Mouse (Mus musculus) frontal cortex, postnatal 36 days (tissue): ENCODE results near the gene Mocs3.

Source experiments
- DNase-seq, 2 experiments: peaks; one replicate each; pipeline ENCODE4 v3.0.0; 2022; ENCODE audit warnings: low spot score in 2 of 2

The Mocs3 gene

GRCm38 (mm10) chr2:168242841-168243240, 12.4 kb downstream of the Mocs3 start:
- no peak for DNase-seq

- DNase-seq, result no peak
These were observed 12.9 kb downstream of the Mocs3 start for GRCm38 (mm10) chr2:168243278-168243677.

- no peak for DNase-seq
These were observed 15.1 kb downstream of the Mocs3 start for GRCm38 (mm10) chr2:168245571-168245970.

GRCm38 (mm10) chr2:168248167-168248855, 17.9 kb downstream of the Mocs3 start:
- no peak for DNase-seq

DNA sequence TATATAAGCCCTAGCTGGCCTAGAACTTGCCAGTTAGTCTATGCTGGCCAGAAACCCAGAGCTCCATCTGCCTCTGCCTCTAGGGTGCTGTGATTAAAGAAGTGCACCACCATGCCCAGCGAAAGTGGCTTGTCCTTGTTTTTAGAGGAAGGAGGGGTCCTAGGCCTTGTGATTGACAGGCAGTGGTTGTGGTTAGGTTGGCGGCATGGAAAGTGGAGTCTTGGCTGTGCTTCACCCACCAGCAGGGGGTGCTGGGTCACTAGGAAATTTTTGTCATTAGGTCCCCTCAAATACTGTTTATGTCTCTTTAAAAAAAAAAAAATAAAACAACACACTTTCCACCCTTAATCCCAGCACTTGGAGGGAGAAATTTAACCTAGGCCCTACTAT, 18.4 kb downstream of the Mocs3 start:
- no peak for DNase-seq

DNA sequence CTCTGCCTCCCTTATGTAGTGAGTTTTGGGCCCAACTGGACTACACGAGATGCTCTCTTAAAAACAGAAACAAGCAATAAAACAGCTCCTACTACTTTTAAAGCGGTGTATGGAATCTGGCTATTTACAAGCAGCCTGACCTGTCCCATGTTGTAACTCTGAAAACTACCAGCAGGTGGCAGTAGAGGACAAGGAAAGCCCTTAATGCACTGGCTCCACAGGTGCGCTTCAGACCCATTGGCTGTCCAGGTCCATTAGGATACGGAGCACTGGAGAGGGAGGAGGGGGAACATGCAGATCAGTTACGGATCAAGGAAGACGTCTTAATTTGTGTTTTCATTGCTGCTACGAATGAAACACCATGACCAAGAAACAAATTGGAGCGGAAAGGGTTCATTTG, 19.8 kb downstream of the Mocs3 start:
- peak; percentile 87 to 94 for DNase-seq

DNA sequence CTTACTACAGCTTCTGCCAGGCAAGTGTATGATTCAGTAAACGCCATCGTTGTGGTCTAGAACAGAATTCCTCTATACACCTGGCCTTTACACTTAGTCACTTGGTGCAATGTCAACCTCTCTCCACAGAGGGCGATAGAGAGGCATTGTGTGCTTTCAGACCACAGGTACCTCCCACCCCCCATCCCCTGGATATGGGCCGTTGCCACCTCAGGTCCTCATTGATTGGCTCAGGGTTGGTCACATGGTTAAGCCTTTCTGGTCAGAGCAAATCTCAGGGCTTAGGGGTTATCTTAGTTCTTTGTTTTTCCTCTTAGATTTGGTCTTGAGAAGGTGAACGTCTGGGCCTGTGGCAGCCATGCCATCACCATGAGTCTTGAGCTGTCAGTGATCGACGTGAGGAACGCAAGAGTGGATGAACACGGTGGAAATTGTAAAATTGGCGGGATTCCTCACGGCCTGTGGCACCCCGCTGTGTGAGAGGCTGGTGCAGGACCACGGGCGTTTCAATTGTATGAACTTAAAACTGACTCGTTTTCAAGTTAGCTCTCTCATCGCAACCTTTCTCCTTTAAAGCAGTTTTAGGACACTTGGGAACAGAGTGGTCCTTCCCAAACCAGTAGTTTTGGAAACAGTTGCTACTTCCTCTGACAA, 22.3 kb downstream of the Mocs3 start:
- no peak for DNase-seq

DNA sequence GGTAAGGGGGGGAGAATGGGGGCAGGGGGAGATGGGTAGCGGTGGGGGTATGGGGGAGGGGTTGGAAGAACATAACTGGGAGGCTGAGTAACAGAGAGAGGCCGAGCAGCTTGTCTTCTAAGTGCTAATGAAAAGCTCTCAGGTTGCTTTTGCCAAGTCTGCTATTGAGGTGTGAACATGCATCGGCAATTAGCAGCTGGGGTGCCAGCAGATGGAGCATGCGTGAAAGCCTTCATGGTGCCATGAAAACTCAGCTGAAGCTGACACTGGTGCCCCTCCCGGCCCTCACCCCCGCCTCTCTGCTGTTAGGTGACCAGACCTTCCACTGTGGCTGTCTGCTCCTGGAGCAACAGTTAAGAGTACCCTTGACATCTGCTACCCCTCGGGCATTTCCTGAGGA, 23.4 kb downstream of the Mocs3 start:
- DNase-seq, result peak in 1 of 2 experiments; percentile 66

- DNase-seq, result no peak
These were observed 26.1 kb downstream of the Mocs3 start for GRCm38 (mm10) chr2:168256506-168256905.

DNA sequence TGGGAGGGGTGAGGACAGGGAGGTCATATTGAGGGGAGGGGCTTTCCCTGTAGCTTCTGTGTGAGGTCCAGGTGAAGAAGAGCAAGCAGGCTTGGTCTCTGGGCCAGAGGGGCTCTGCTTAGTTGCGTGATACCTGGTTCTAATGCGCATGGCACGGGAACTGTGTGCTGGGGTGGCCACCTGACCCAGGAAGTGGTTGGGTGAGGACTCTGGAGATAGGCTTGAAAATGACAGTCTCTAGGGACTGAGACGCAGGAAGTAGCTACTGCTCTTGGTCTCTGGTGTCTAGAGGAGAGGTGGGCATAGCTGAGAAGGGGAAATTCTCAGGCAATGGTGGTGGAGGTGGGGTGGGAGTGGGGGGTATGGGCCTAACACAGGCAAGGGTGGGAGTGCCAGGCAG, 26.8 kb downstream of the Mocs3 start:
- no peak for DNase-seq

- no peak for DNase-seq
These were observed 28.6 kb downstream of the Mocs3 start for GRCm38 (mm10) chr2:168259046-168259445.

- no peak for DNase-seq
These were observed 29.7 kb downstream of the Mocs3 start for GRCm38 (mm10) chr2:168260124-168260523.

GRCm38 (mm10) chr2:168260900-168261299, 30.5 kb downstream of the Mocs3 start:
- DNase-seq, result peak; percentile 63 to 85

- DNase-seq, result no peak
These were observed 37.6 kb downstream of the Mocs3 start for GRCm38 (mm10) chr2:168268033-168268432.

DNA sequence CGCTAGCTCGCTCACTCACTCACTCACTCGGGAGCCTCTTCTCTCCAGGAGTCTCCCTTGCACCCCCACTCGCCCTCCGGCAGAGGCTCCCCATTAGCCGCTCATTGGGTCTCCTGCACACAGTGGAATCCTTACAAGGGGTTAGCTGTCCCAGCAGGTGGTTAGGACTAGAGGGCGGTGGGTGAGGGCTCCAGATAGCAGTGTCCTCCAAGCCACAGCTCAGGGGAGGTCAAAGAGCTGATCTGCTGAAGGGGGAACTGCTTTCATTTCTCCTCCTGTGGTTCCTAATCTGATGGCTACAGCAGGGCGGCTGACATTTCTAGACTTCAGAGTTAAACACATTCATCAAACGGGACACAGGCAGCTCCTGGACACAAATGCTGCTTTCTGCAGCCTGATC, 43.0 kb downstream of the Mocs3 start:
- DNase-seq, result no peak

GRCm38 (mm10) chr2:168274374-168274935, 44.0 kb downstream of the Mocs3 start:
- peak; percentile 64 to 69 for DNase-seq

GRCm38 (mm10) chr2:168280729-168281581, 50.5 kb downstream of the Mocs3 start:
- no peak for DNase-seq

- no peak for DNase-seq
These were observed 51.2 kb downstream of the Mocs3 start, which contains the start of gene Kcng1 for GRCm38 (mm10) chr2:168281582-168281981. Gene Kcng1, minus strand, starts transcription at chr2:168281736.
